20 mouse cellular contexts compared by ENCODE assay signal in genomic region chr4:35322432-35323173, GRCm38 (mm10).
A peak's percentile ranks its signal among the peaks of the same experiment; 100 is the strongest.
DNase-seq lines count a peak whose midpoint lies in the region; ATAC-seq lines count a peak whose summit lies in the region.
"Had no signal": no experiment of that assay in that cellular context is flagged by ENCODE, and none has a peak within 500 bp of the region (broad histone marks: within the 10 kb centered on the region; RNA-seq: fewer than 3 reads in every experiment).

No protein-coding gene starts in this region.

- H3K9ac ChIP-seq in liver, embryonic 11.5 days (ENCODE audit: low read depth, low read length), result no peak overlapping the region
- no peak overlapping the region for H3K9ac ChIP-seq in liver, embryonic 15.5 days
- H3K9ac ChIP-seq: embryonic facial prominence, embryonic 15.5 days; forebrain, embryonic 12.5 days; forebrain, postnatal 0 days; heart, embryonic 12.5 days; hindbrain, embryonic 15.5 days had no signal

- H3K4me1 ChIP-seq in liver, embryonic 11.5 days (replicated peaks; ENCODE audit: control insufficient read depth, insufficient read depth, low read length), result no peaks in the 10 kb centered on the region
- peaks cover 10% of the 10 kb centered on the region for H3K4me1 ChIP-seq in liver, embryonic 15.5 days (replicated peaks)
- H3K4me1 ChIP-seq: embryonic facial prominence, embryonic 15.5 days; forebrain, embryonic 12.5 days; heart, embryonic 12.5 days; hindbrain, embryonic 10.5 days; hindbrain, embryonic 15.5 days had no signal

- no peak overlapping the region for H3K4me2 ChIP-seq in liver, embryonic 11.5 days
- H3K4me2 ChIP-seq in liver, embryonic 15.5 days, result no peak overlapping the region
- H3K4me2 ChIP-seq: embryonic facial prominence, embryonic 15.5 days; forebrain, embryonic 12.5 days; heart, embryonic 12.5 days; hindbrain, embryonic 15.5 days had no signal

- H3K9me3 ChIP-seq in liver, embryonic 11.5 days (ENCODE audit: control insufficient read depth, low read length), result no peaks in the 10 kb centered on the region
- no peaks in the 10 kb centered on the region for H3K9me3 ChIP-seq in liver, embryonic 15.5 days (replicated peaks)
- H3K9me3 ChIP-seq: embryonic facial prominence, embryonic 15.5 days; forebrain, embryonic 12.5 days; hindbrain, embryonic 15.5 days had no signal

- DNase-seq in liver, embryonic 11.5 days (ENCODE audit: low spot score), result no peak
- DNase-seq in liver, result no peak
- DNase-seq in left cerebral cortex, adult 18-20 months (ENCODE audit: low spot score in 2 of 2), result no peak
- DNase-seq in layer of hippocampus, adult 11-12 months (ENCODE audit: low spot score), result no peak
- no peak for DNase-seq in Muller cell, postnatal 12 days (ENCODE audit: inconsistent ontology term)
- DNase-seq: adrenal gland, adult 8-10 months; cerebellum, adult 11 months; cerebellum, adult 8-10 months; cerebellum, postnatal 14 days; embryo, embryonic 11 days; forebrain, postnatal 0 days; gastrocnemius, postnatal 25 days had no signal

- ATAC-seq in liver, embryonic 11.5 days (replicated peaks; ENCODE audit: low FRiP score), result peak; percentile 66
- peak; percentile 84 for ATAC-seq in erythroid progenitor cell, adult 5-6 weeks (replicated peaks; ENCODE audit: low FRiP score, poor library complexity, severe bottlenecking)
- peak; percentile 43; the same call in 1 of the 2 replicates for ATAC-seq in liver, embryonic 15.5 days (ENCODE audit: insufficient read depth)
- ATAC-seq in megakaryocyte-erythroid progenitor cell, adult 5-6 weeks (replicated peaks; ENCODE audit: low FRiP score, low TSS enrichment, poor library complexity, severe bottlenecking), result peak; percentile 78
- ATAC-seq: forebrain, postnatal 0 days had no signal

- WGBS in liver, embryonic 11.5 days, result 78% methylated on average over 2 of the region's 2 CpGs
- 54% methylated on average over 2 of the region's 2 CpGs for WGBS in liver, embryonic 15.5 days (ENCODE audit: insufficient replicate concordance)

- no peaks in the 10 kb centered on the region for H3K36me3 ChIP-seq in liver, embryonic 11.5 days (ENCODE audit: control insufficient read depth, insufficient read depth, low read length)
- no peaks in the 10 kb centered on the region for H3K36me3 ChIP-seq in liver, embryonic 15.5 days (replicated peaks)
- H3K36me3 ChIP-seq: embryonic facial prominence, embryonic 15.5 days; forebrain, embryonic 12.5 days; heart, embryonic 12.5 days; hindbrain, embryonic 10.5 days; hindbrain, embryonic 15.5 days had no signal

- H3K27ac ChIP-seq in liver, embryonic 11.5 days (ENCODE audit: low read depth, low read length), result no peak overlapping the region
- no peak overlapping the region for H3K27ac ChIP-seq in liver, embryonic 15.5 days (replicated peaks)
- H3K27ac ChIP-seq: embryonic facial prominence, embryonic 15.5 days; forebrain, embryonic 12.5 days; hindbrain, embryonic 10.5 days; hindbrain, embryonic 15.5 days had no signal

- H3K27me3 ChIP-seq in liver, embryonic 11.5 days (replicated peaks; ENCODE audit: control insufficient read depth, insufficient read depth, low read length), result no peaks in the 10 kb centered on the region
- no peaks in the 10 kb centered on the region for H3K27me3 ChIP-seq in liver, embryonic 15.5 days
- H3K27me3 ChIP-seq: embryonic facial prominence, embryonic 15.5 days; forebrain, embryonic 12.5 days; heart, embryonic 12.5 days; hindbrain, embryonic 15.5 days had no signal

- H3K4me3 ChIP-seq in liver, embryonic 11.5 days (ENCODE audit: low read depth, low read length), result no peak overlapping the region
- no peak overlapping the region for H3K4me3 ChIP-seq in liver, embryonic 15.5 days (replicated peaks)
- H3K4me3 ChIP-seq: embryonic facial prominence, embryonic 15.5 days; forebrain, embryonic 12.5 days; heart, embryonic 12.5 days; hindbrain, embryonic 10.5 days; hindbrain, embryonic 15.5 days had no signal
